Mouse (Mus musculus) heart, postnatal 36 days (tissue): ENCODE data around the gene Lias. TPM values are rescaled to one million over a fixed set of nuclear protein-coding genes. Genes with fewer than 3 reads are reported as not detected.

Experiments used
- DNase-seq, 2 experiments: peaks; one replicate each; pipeline ENCODE4 v3.0.0; 2021 to 2022
- intact Hi-C: fragments of 180-260 bp; cut with DNase I; formaldehyde crosslinking; loops from one replicate; pipeline ENCODE4 v1.15.1; 2025
- total RNA-seq, 2 experiments: library from RNA; stranded (reverse); gene quantifications; 2 replicates each; pipeline ENCODE4 v1.2.3; 2021

Gene Lias
- total RNA-seq: 10 to 100 TPM; 54.8 to 55.8 TPM

GRCm38 (mm10) chr5:65390648-65391644 lies at the start of gene Lias, which contains the start of gene Rpl9:
Lias (plus strand) TSS chr5:65391497.
Rpl9 (minus strand) TSS chr5:65391444.
- DNase-seq: peak; percentile 99 to 100
- intact Hi-C loops: loop anchor here (1.0 to 10.0 kb wide), 3 partner anchors 44 to 386 kb away; partner anchors contain the start of genes Rfc1 and Ugdh

- intact Hi-C loops: no loop called here
- DNase-seq: no peak
Observed at GRCm38 (mm10) chr5:65348168-65348567, 43.1 kb upstream of the Lias start, which contains the start of gene Klb. Klb (plus strand) TSS chr5:65348314.

GRCm38 (mm10) chr5:65350508-65350907 lies 40.8 kb upstream of the Lias start:
- DNase-seq: no peak
- intact Hi-C loops: no loop called here

- intact Hi-C loops: no loop called here
- DNase-seq: no peak
Observed at GRCm38 (mm10) chr5:65354097-65354496, 37.2 kb upstream of the Lias start.

- DNase-seq: no peak
- intact Hi-C loops: no loop called here
Observed at GRCm38 (mm10) chr5:65354985-65355384, 36.3 kb upstream of the Lias start.

- DNase-seq: no peak
- intact Hi-C loops: no loop called here
Observed at GRCm38 (mm10) chr5:65356851-65357250, 34.4 kb upstream of the Lias start.

- no peak for DNase-seq
- intact Hi-C loops: no loop called here
Observed at GRCm38 (mm10) chr5:65357771-65358170, 33.5 kb upstream of the Lias start.

GRCm38 (mm10) chr5:65367837-65368236 lies 23.5 kb upstream of the Lias start:
- no peak for DNase-seq
- intact Hi-C loops: no loop called here

GRCm38 (mm10) chr5:65371551-65371950 lies 19.7 kb upstream of the Lias start:
- intact Hi-C loops: no loop called here
- DNase-seq: no peak

GRCm38 (mm10) chr5:65374746-65375145 lies 16.6 kb upstream of the Lias start:
- DNase-seq: no peak
- intact Hi-C loops: no loop called here

GRCm38 (mm10) chr5:65385704-65386103 lies 5.6 kb upstream of the Lias start:
- intact Hi-C loops: no loop called here
- no peak for DNase-seq

- intact Hi-C loops: no loop called here
- no peak for DNase-seq
Observed at GRCm38 (mm10) chr5:65387008-65387867, 4.1 kb upstream of the Lias start.

- DNase-seq: no peak
Observed at GRCm38 (mm10) chr5:65391753-65392152, 456 bp downstream of the Lias start.

GRCm38 (mm10) chr5:65394425-65394824 lies 3.1 kb downstream of the Lias start:
- DNase-seq: no peak
- intact Hi-C loops: loop anchor here (10.0 kb wide), 1 partner anchor 390 kb away; no protein-coding TSS in a partner anchor

More at GRCm38 (mm10) chr5:65391753-65392152, 456 bp downstream of the Lias start:
- intact Hi-C loops: loop anchor here (1.0 to 10.0 kb wide), 3 partner anchors 44 to 387 kb away; partner anchors contain the start of genes Rfc1 and Ugdh

GRCm38 (mm10) chr5:65401251-65401994 lies 10.1 kb downstream of the Lias start:
- intact Hi-C loops: loop anchor here (2.0 to 5.0 kb wide), 3 partner anchors 126 to 536 kb away; no protein-coding TSS in a partner anchor
- peak; percentile 78 to 85 for DNase-seq

GRCm38 (mm10) chr5:65407989-65408388 lies 16.7 kb downstream of the Lias start:
- intact Hi-C loops: no loop called here
- no peak for DNase-seq

- intact Hi-C loops: no loop called here
- peak; percentile 30 to 37 for DNase-seq
Observed at GRCm38 (mm10) chr5:65415653-65416458, 24.6 kb downstream of the Lias start.

GRCm38 (mm10) chr5:65419136-65419535 lies 27.8 kb downstream of the Lias start:
- DNase-seq: no peak
- intact Hi-C loops: no loop called here

GRCm38 (mm10) chr5:65420822-65421221 lies 29.5 kb downstream of the Lias start:
- no peak for DNase-seq
- intact Hi-C loops: no loop called here
